Mouse (Mus musculus): Measurements from ENCODE around the gene Sox30.

DNA sequence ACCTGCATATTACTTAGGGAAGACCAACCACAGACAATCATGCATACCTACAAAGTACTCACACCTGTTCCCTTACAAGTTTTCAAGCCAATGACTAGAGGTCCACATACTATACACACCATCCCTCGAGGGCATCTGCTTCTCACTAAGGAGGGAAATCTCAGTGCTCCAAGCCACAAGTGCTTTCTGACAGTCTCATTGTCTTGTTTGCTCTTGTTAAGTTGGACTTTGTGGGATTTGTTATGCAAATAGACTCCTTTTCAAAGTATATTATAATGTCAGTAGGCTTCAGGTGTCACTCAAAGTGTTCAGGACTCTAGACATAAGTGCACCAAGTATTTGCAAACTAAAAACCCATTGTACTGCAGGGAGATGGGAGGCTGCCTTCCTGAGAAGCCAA is 40.1 kb downstream of the Sox30 start:
- TF ChIP-seq CTCF (IDR thresholded peaks at IDR 0.05; ENCODE audit: control insufficient read depth, insufficient read depth, low read length) = no peak
- TF ChIP-seq POLR2A (IDR thresholded peaks at IDR 0.05; ENCODE audit: borderline replicate concordance, control insufficient read depth, low read depth, low read length) = no peak
